Mouse (Mus musculus) testis, adult 2 months (tissue): ENCODE data around the gene Serpina3b.

Experiments
- CTCF ChIP-seq: fragments of 200-500 bp; IDR thresholded peaks from 2 replicates; pipeline ENCODE4 v1.5.1; 2012; ENCODE audit warnings: low read depth, mild to moderate bottlenecking, inconsistent platforms, low read length, moderate library complexity; ENCODE audit not compliant: control insufficient read depth, insufficient read depth, insufficient replicate concordance
- POLR2A ChIP-seq: fragments of 200-500 bp; IDR thresholded peaks from 2 replicates; pipeline ENCODE4 v1.6.1; 2012; ENCODE audit warnings: low read depth, mild to moderate bottlenecking, inconsistent platforms, low read length, moderate library complexity; ENCODE audit not compliant: control insufficient read depth

- TF ChIP-seq CTCF, result no peak
- TF ChIP-seq POLR2A, result no peak
Observed at GRCm38 (mm10) chr12:104175636-104176035, 47.8 kb downstream of the Serpina3b start.
